Mouse (Mus musculus): ENCODE data around the gene Adamtsl1. TPM values are rescaled to one million over a fixed set of nuclear protein-coding genes. Genes with fewer than 3 reads are reported as not detected.

Adamtsl1 gene
- polyA plus RNA-seq, 1 experiment from 2014 or later, result 33.3 TPM

DNA sequence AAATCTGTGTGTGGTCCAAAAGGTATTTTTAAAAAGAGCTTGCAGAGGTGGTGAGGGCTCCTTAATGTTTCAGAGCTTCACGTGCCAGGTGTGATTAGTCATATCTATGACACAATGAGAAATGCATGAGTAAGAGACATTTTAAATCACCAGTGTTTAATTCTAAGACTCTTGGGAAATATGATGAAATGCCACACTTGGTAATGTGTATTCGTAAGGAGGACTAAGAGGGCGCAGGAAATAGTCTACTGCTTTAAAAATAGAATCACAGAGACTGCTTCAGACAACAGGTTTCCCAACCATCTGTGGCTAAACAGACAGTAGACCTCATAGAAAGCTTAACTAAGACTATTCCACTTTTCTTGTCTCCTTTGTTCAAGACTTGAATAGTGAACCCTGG, 406.5 kb downstream of the Adamtsl1 start:
- H3K9me3 ChIP-seq (ENCODE audit: control insufficient read depth, low read depth, low read length), result no peaks in the 10 kb centered on the region
- H3K9ac ChIP-seq (replicated peaks; ENCODE audit: low read depth, low read length), result no peak overlapping the region
- H3K4me3 ChIP-seq (ENCODE audit: low read depth, low read length), result no peak overlapping the region
- H3K4me1 ChIP-seq (ENCODE audit: control insufficient read depth, insufficient read depth, low read length), result no peaks in the 10 kb centered on the region
- no peak overlapping the region for H3K4me2 ChIP-seq (replicated peaks; ENCODE audit: low read depth, low read length)
- no peak overlapping the region for H3K27ac ChIP-seq (ENCODE audit: low read length)
- H3K27me3 ChIP-seq (ENCODE audit: control insufficient read depth, insufficient read depth, low read length), result no peaks in the 10 kb centered on the region
- WGBS, result 48% methylated on average over 3 of the region's 3 CpGs
- no peaks in the 10 kb centered on the region for H3K36me3 ChIP-seq (ENCODE audit: control insufficient read depth, insufficient read depth, low read length)
- no peak for ATAC-seq (ENCODE audit: insufficient number of reproducible peaks, insufficient read depth, low FRiP score, low read depth)

DNA sequence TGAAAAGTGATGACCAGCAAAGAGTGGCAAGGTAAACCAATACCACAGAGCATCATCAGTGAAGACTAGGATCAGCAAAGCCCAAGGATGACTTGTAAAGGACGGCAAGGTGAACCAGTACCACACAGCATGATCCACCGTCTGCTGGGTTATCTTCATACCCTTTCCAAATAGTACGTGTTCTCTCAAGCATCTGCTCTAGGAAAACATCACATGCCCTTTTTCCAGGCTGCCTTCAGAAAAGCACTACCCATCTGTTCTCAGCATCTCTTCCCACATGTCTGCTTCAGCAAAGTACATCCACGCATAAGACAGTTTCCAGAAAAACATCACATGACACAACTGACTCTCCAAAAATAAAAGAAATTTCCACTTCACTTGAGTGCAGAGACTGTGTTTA, 408.8 kb downstream of the Adamtsl1 start:
- no peaks in the 10 kb centered on the region for H3K9me3 ChIP-seq (ENCODE audit: control insufficient read depth, low read depth, low read length)
- H3K4me2 ChIP-seq (replicated peaks; ENCODE audit: low read depth, low read length), result no peak overlapping the region
- ATAC-seq (ENCODE audit: insufficient number of reproducible peaks, insufficient read depth, low FRiP score, low read depth), result no peak
- H3K9ac ChIP-seq (replicated peaks; ENCODE audit: low read depth, low read length), result no peak overlapping the region
- H3K36me3 ChIP-seq (ENCODE audit: control insufficient read depth, insufficient read depth, low read length), result no peaks in the 10 kb centered on the region
- H3K27ac ChIP-seq (ENCODE audit: low read length), result no peak overlapping the region
- no peaks in the 10 kb centered on the region for H3K27me3 ChIP-seq (ENCODE audit: control insufficient read depth, insufficient read depth, low read length)
- H3K4me3 ChIP-seq (ENCODE audit: low read depth, low read length), result no peak overlapping the region
- WGBS, result 88% methylated on average over 4 of the region's 4 CpGs
- H3K4me1 ChIP-seq (ENCODE audit: control insufficient read depth, insufficient read depth, low read length), result no peaks in the 10 kb centered on the region

DNA sequence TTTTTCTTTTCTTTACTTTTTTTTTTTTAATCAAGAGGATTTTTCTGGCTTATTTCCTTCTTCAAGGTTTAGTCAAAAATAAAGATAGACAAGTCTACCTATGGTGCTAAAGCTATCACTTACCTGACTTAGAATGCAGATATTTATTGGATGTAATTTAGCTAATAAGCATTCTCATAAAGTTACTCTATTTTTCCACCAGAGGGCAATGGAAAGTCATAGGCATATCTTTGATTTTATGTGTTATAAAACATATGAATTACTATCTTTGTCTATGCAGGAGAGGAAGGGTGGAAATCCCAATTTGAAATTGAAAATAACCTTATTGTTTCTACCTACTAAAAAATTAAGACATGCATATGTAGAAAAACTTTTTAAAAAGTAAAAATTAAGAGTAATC, 418.2 kb downstream of the Adamtsl1 start:
- H3K4me1 ChIP-seq (ENCODE audit: control insufficient read depth, insufficient read depth, low read length), result no peaks in the 10 kb centered on the region
- no peak overlapping the region for H3K27ac ChIP-seq (ENCODE audit: low read length)
- no peaks in the 10 kb centered on the region for H3K27me3 ChIP-seq (ENCODE audit: control insufficient read depth, insufficient read depth, low read length)
- no peak for ATAC-seq (ENCODE audit: insufficient number of reproducible peaks, insufficient read depth, low FRiP score, low read depth)
- no peaks in the 10 kb centered on the region for H3K9me3 ChIP-seq (ENCODE audit: control insufficient read depth, low read depth, low read length)
- no peak overlapping the region for H3K4me2 ChIP-seq (replicated peaks; ENCODE audit: low read depth, low read length)
- H3K36me3 ChIP-seq (ENCODE audit: control insufficient read depth, insufficient read depth, low read length), result no peaks in the 10 kb centered on the region
- no peak overlapping the region for H3K4me3 ChIP-seq (ENCODE audit: low read depth, low read length)
- H3K9ac ChIP-seq (replicated peaks; ENCODE audit: low read depth, low read length), result no peak overlapping the region

DNA sequence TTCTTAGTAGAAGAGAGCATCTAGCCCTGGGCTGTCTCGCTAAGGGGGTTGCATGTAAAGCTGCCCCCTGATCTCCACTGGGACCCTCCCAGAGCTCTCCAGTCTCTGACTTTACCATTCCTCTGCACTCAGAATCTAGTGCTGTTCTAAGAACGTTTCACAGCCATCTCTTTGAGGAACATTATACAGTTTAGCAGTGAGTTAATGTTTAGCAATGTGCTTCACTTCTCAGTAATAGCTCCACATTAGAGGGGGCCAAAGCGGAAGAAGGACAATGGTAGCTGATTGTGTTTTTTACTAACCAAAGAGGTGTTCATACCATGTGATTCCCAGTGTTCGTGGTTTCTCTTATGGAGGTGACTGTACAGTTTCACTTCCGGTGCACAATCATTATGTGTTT, 425.5 kb downstream of the Adamtsl1 start:
- H3K36me3 ChIP-seq (ENCODE audit: control insufficient read depth, insufficient read depth, low read length), result no peaks in the 10 kb centered on the region
- H3K4me2 ChIP-seq (replicated peaks; ENCODE audit: low read depth, low read length), result no peak overlapping the region
- H3K27ac ChIP-seq (ENCODE audit: low read length), result no peak overlapping the region
- 77% methylated on average over 5 of the region's 5 CpGs for WGBS
- no peak overlapping the region for H3K9ac ChIP-seq (replicated peaks; ENCODE audit: low read depth, low read length)
- H3K4me1 ChIP-seq (ENCODE audit: control insufficient read depth, insufficient read depth, low read length), result no peaks in the 10 kb centered on the region
- no peak for ATAC-seq (ENCODE audit: insufficient number of reproducible peaks, insufficient read depth, low FRiP score, low read depth)
- no peaks in the 10 kb centered on the region for H3K27me3 ChIP-seq (ENCODE audit: control insufficient read depth, insufficient read depth, low read length)
- H3K9me3 ChIP-seq (ENCODE audit: control insufficient read depth, low read depth, low read length), result no peaks in the 10 kb centered on the region
- no peak overlapping the region for H3K4me3 ChIP-seq (ENCODE audit: low read depth, low read length)

GRCm38 (mm10) chr4:85941857-85942256, 427.9 kb downstream of the Adamtsl1 start:
- H3K4me2 ChIP-seq (replicated peaks; ENCODE audit: low read depth, low read length), result no peak overlapping the region
- H3K4me1 ChIP-seq (ENCODE audit: control insufficient read depth, insufficient read depth, low read length), result no peaks in the 10 kb centered on the region
- no peak for ATAC-seq (ENCODE audit: insufficient number of reproducible peaks, insufficient read depth, low FRiP score, low read depth)
- no peaks in the 10 kb centered on the region for H3K27me3 ChIP-seq (ENCODE audit: control insufficient read depth, insufficient read depth, low read length)
- H3K36me3 ChIP-seq (ENCODE audit: control insufficient read depth, insufficient read depth, low read length), result no peaks in the 10 kb centered on the region
- no peaks in the 10 kb centered on the region for H3K9me3 ChIP-seq (ENCODE audit: control insufficient read depth, low read depth, low read length)
- WGBS, result 80% methylated on average over 2 of the region's 2 CpGs
- no peak overlapping the region for H3K27ac ChIP-seq (ENCODE audit: low read length)
- no peak overlapping the region for H3K4me3 ChIP-seq (ENCODE audit: low read depth, low read length)
- H3K9ac ChIP-seq (replicated peaks; ENCODE audit: low read depth, low read length), result no peak overlapping the region

DNA sequence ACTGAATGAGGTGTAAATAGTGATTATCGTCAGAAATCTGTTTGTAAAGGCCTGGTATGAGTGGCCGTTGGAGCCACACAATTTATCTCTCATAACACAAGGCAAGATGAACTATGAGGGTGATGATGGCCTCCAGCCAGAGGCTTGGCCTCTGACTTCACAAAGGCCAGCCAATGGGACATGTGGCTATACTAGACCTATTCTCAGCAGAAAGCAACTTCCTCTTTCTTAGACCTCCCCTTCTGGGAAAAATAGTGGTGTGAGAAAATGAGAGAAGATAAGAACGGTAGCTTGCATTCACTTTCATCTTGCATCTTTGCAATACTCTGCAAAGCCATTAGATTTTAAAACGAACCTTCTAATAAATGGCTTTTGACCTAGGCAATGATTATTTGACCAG, 439.6 kb downstream of the Adamtsl1 start:
- H3K4me1 ChIP-seq (ENCODE audit: control insufficient read depth, insufficient read depth, low read length), result no peaks in the 10 kb centered on the region
- H3K27ac ChIP-seq (ENCODE audit: low read length), result no peak overlapping the region
- no peaks in the 10 kb centered on the region for H3K9me3 ChIP-seq (ENCODE audit: control insufficient read depth, low read depth, low read length)
- H3K27me3 ChIP-seq (ENCODE audit: control insufficient read depth, insufficient read depth, low read length), result no peaks in the 10 kb centered on the region
- H3K4me3 ChIP-seq (ENCODE audit: low read depth, low read length), result no peak overlapping the region
- ATAC-seq (ENCODE audit: insufficient number of reproducible peaks, insufficient read depth, low FRiP score, low read depth), result no peak
- WGBS, result 72% methylated on average over 4 of the region's 4 CpGs
- H3K36me3 ChIP-seq (ENCODE audit: control insufficient read depth, insufficient read depth, low read length), result no peaks in the 10 kb centered on the region
- H3K4me2 ChIP-seq (replicated peaks; ENCODE audit: low read depth, low read length), result no peak overlapping the region
- no peak overlapping the region for H3K9ac ChIP-seq (replicated peaks; ENCODE audit: low read depth, low read length)

DNA sequence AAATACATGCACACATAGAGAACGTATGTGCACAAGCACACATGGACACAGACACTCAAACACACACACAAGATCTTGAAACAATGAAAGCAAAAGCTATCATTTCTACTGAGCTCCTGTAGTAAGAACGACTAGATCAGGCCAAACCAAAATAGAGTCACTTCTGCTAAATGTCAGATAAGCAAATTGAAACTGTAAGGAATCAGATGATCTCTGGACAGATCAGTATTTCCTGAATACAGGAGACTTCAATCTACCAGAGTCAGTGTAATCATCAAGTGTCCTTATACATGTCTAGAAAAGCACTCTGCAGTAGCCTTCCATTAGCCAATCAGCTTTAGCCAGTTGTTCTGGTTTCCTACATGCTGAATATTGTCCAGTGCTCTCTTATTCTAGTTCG, 441.4 kb downstream of the Adamtsl1 start:
- Histone ChIP-seq H3K4me1 (ENCODE audit: control insufficient read depth, insufficient read depth, low read length) (no peaks in the 10 kb centered on the region), H3K4me2 (replicated peaks; ENCODE audit: low read depth, low read length) (no peak overlapping the region), H3K9me3 (ENCODE audit: control insufficient read depth, low read depth, low read length) (no peaks in the 10 kb centered on the region), H3K4me3 (ENCODE audit: low read depth, low read length) (no peak overlapping the region), H3K27me3 (ENCODE audit: control insufficient read depth, insufficient read depth, low read length) (no peaks in the 10 kb centered on the region), H3K36me3 (ENCODE audit: control insufficient read depth, insufficient read depth, low read length) (no peaks in the 10 kb centered on the region), H3K27ac (ENCODE audit: low read length) (no peak overlapping the region), H3K9ac (replicated peaks; ENCODE audit: low read depth, low read length) (no peak overlapping the region)
- ATAC-seq (ENCODE audit: insufficient number of reproducible peaks, insufficient read depth, low FRiP score, low read depth), result no peak
- WGBS, result 85% methylated on average over 3 of the region's 3 CpGs

- no peaks in the 10 kb centered on the region for H3K4me1 ChIP-seq (ENCODE audit: control insufficient read depth, insufficient read depth, low read length)
- no peak overlapping the region for H3K27ac ChIP-seq (ENCODE audit: low read length)
- WGBS, result 66% methylated on average over 4 of the region's 4 CpGs
- no peak overlapping the region for H3K4me2 ChIP-seq (replicated peaks; ENCODE audit: low read depth, low read length)
- no peaks in the 10 kb centered on the region for H3K27me3 ChIP-seq (ENCODE audit: control insufficient read depth, insufficient read depth, low read length)
- H3K9ac ChIP-seq (replicated peaks; ENCODE audit: low read depth, low read length), result no peak overlapping the region
- H3K4me3 ChIP-seq (ENCODE audit: low read depth, low read length), result no peak overlapping the region
- H3K9me3 ChIP-seq (ENCODE audit: control insufficient read depth, low read depth, low read length), result no peaks in the 10 kb centered on the region
- no peaks in the 10 kb centered on the region for H3K36me3 ChIP-seq (ENCODE audit: control insufficient read depth, insufficient read depth, low read length)
- no peak for ATAC-seq (ENCODE audit: insufficient number of reproducible peaks, insufficient read depth, low FRiP score, low read depth)
Measured at GRCm38 (mm10) chr4:85957266-85957665, 443.3 kb downstream of the Adamtsl1 start.

GRCm38 (mm10) chr4:85957879-85958278, 443.9 kb downstream of the Adamtsl1 start:
- Histone ChIP-seq H3K4me3 (ENCODE audit: low read depth, low read length) (no peak overlapping the region), H3K4me1 (ENCODE audit: control insufficient read depth, insufficient read depth, low read length) (no peaks in the 10 kb centered on the region), H3K4me2 (replicated peaks; ENCODE audit: low read depth, low read length) (no peak overlapping the region), H3K9me3 (ENCODE audit: control insufficient read depth, low read depth, low read length) (no peaks in the 10 kb centered on the region), H3K27me3 (ENCODE audit: control insufficient read depth, insufficient read depth, low read length) (no peaks in the 10 kb centered on the region), H3K9ac (replicated peaks; ENCODE audit: low read depth, low read length) (no peak overlapping the region), H3K36me3 (ENCODE audit: control insufficient read depth, insufficient read depth, low read length) (no peaks in the 10 kb centered on the region), H3K27ac (ENCODE audit: low read length) (no peak overlapping the region)
- WGBS, result 65% methylated on average over 1 of the region's 1 CpGs
- no peak for ATAC-seq (ENCODE audit: insufficient number of reproducible peaks, insufficient read depth, low FRiP score, low read depth)
